Mouse (Mus musculus) brain, embryonic 14.5 days (tissue): ENCODE data around the gene Chpt1.
A peak's percentile ranks its signal among the peaks of the same experiment; 100 is the strongest.

Experiments used
- CTCF ChIP-seq: fragments of 200-500 bp; IDR thresholded peaks from 2 replicates; pipeline ENCODE4 v1.5.1; 2012; ENCODE audit warnings: inconsistent platforms, mild to moderate bottlenecking, moderate library complexity, borderline replicate concordance; ENCODE audit not compliant: insufficient read depth, insufficient read length; ENCODE audit errors: extremely low read depth
- POLR2A ChIP-seq: fragments of 200-500 bp; IDR thresholded peaks from 2 replicates; pipeline ENCODE4 v1.6.1; 2012; ENCODE audit warnings: mild to moderate bottlenecking, inconsistent platforms, borderline replicate concordance; ENCODE audit not compliant: poor library complexity, insufficient read depth, insufficient read length, severe bottlenecking; ENCODE audit errors: extremely low read depth

DNA sequence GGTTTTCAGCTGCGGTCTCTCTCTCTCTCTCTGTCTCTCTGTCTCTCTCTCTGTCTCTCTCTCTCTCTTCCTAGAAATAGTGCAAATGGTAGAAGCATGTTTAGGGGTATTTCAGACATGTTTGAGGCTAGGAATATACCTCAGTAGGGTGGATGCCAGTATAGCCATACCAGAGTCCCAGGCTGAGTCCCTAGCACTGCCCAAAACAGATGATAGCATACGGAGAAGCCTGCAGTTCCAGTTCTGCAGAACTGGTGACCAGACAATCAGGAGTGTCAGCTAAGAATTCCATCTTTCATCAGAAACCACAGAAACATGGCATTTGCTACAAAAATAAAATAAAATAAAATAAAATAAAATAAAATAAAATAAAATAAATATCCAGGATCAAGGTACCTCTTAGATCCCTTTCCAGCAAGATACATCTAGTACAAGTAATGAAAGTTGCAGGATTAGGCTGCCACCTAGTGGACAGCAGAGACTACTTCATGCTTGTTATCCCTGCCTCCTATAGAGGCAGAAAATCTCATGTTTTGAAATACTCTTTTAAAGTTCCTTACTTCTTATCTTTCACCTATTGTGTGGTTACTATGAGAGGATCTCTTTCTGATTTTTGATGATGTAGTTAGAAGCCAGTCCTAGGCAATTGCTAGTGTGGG lies 77.6 kb downstream of the Chpt1 start:
- TF ChIP-seq CTCF (peak; percentile 75; the same call in 1 of the 2 replicates), POLR2A (no peak)
